Mouse (Mus musculus) B cell, adult 62 days (primary cell): ENCODE data around the gene Ermp1. TPM values are rescaled to one million over a fixed set of nuclear protein-coding genes. Genes with fewer than 3 reads are reported as not detected.

ENCODE experiments used
- total RNA-seq: library from RNA; stranded (reverse); gene quantifications from 4 replicates; pipeline ENCODE4 v1.2.4, GENCODE M21; 2023

Gene Ermp1
- 23.5 to 30.4 TPM (median 24.8 TPM) in 4 replicates for total RNA-seq

DNA sequence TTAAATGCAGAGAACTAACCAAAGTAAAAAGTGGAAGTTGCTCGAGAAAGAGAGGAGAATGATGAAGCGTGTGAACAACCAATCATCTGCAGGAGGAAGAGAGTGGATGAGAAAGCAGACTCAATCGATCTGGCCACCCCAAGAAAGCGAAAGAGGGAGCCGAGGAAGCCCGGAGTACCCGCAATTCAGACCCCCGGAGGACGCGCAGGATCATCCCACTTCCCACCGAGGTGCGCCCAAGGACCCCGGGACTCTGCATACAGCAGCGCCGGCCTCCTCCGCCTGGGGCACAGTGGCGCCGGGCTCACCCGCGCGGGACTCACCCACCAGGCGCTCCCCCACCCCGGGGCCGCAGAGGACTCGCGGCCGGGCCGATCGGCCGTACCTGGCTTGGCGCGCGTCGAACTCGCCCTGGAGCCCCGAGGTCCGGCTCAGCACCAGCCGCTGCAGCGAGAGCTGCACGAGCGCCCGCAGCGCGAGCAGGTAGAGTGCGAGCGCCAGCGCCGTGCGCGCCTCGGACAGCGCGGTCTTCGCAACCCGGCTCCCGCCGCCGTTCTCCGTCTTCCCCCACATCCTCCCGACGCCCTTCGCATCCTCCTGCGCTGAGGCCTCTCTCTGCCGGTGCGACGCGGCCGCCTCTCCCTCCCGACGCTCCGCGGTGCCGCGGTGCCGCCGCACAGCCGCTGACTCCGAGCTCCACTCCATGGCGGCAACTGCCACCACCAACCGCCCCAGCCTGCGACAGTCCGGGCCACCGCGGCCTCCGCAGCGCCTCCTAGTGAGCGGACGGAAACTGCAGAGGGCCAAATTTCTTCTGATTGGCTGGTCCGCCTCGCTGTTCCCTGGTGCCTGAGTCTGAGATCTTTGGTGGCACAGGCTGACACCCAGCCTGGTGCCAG is at the start of gene Ermp1:
Gene Ermp1 (minus strand): TSS at position 765 of the 899 bp plus-strand sequence.

DNA sequence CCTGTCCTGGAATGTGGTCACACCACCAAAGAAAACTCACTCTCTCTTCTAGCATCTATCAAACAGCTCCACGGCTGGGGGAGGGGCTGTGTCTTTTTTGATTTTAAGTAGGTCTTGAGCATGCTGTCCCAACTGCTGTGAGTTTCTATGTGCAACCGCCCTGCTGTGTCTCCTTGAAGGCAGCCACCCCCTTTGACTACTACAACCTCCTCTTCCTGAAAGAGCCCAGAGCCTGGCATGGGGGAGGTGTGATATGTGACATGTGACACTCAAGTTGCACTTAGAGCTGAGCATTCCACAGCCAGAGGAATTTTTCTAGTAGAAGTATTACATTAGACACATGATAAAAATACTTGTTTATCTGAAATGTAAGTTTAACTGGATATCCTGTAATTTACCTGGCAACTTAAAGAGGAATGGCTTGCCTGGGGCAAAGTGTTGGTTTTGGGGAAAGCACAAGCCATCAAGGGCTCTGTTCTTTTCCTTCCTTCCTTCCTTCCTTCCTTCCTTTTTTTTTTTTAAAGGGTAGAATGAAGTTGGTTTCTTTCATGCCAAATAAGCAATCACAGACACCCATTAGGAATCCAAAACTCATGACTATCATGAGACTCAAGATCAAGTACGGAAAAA is 49.1 kb upstream of the Ermp1 start, which contains the start of gene Mlana:
Gene Mlana (plus strand): TSS at position 580 of the 630 bp plus-strand sequence.

Other genes starting within 250 kb of the Ermp1 start
- gene Pdcd1lg2, start 237.5 kb downstream of the Ermp1 start, total RNA-seq, result 4.1 to 7.5 TPM (median 5.4 TPM) in 4 replicates
- gene Ric1, start 126.1 kb downstream of the Ermp1 start, total RNA-seq, result 61.6 to 66.6 TPM (median 63.1 TPM) in 4 replicates
- gene Mlana, start 49.4 kb upstream of the Ermp1 start, total RNA-seq, result not detected in 4 replicates
- 28.7 to 35.8 TPM (median 33.3 TPM) in 4 replicates for gene 9930021J03Rik, start 157.6 kb upstream of the Ermp1 start, total RNA-seq
- gene Ranbp6, start 164.6 kb upstream of the Ermp1 start, total RNA-seq, result 24.0 to 25.6 TPM (median 24.7 TPM) in 4 replicates